Mouse (Mus musculus) Patski (cell line): Measurements from ENCODE around the gene Iqcf1. TPM values are rescaled to one million over a fixed set of nuclear protein-coding genes. Genes with fewer than 3 reads are reported as not detected.

ENCODE experiments used
- ATAC-seq: fragments of 100-300 bp; one replicate; pipeline ENCODE4 v1.8.0; 2021
- CTCF ChIA-PET: fragments of 350-600 bp; sonication (Branson Sonifier 250); formaldehyde crosslinking; loops from one replicate; lab custom pipeline; 2022; ENCODE audit warnings: inconsistent platforms; lab: Charles Lee
- POLR2A ChIA-PET: fragments of 350-600 bp; sonication (Branson Sonifier 250); formaldehyde crosslinking; loops from one replicate; lab custom pipeline; 2022; ENCODE audit warnings: antibody characterized with exemption, inconsistent platforms; lab: Charles Lee
- DNase-seq: peaks from one replicate; pipeline ENCODE4 v3.0.0-alpha.2; 2011; ENCODE audit warnings: low read depth, low spot score
- H3K27me3 ChIP-seq: fragments of 371-371 bp; one replicate; pipeline ENCODE4 v1.5.1; 2021
- CTCF ChIP-seq: fragments of 100-300 bp; IDR thresholded peaks from one replicate; pipeline ENCODE4 v1.5.1; 2021
- in situ Hi-C: fragments of 300-500 bp; cut with MboI; formaldehyde crosslinking; loops from 3 replicates; pipeline ENCODE4 v1.11.1; 2018; ENCODE audit warnings: low pct_unique_long_range_greater_than_20kb, mixed read lengths
- polyA plus RNA-seq: library from polyadenylated mRNA; unstranded; gene quantifications from one replicate; pipeline ENCODE4 v1.2.3, GENCODE M21; 2021

Iqcf1 gene
- polyA plus RNA-seq, 1 experiment from 2014 or later, result not detected

DNA sequence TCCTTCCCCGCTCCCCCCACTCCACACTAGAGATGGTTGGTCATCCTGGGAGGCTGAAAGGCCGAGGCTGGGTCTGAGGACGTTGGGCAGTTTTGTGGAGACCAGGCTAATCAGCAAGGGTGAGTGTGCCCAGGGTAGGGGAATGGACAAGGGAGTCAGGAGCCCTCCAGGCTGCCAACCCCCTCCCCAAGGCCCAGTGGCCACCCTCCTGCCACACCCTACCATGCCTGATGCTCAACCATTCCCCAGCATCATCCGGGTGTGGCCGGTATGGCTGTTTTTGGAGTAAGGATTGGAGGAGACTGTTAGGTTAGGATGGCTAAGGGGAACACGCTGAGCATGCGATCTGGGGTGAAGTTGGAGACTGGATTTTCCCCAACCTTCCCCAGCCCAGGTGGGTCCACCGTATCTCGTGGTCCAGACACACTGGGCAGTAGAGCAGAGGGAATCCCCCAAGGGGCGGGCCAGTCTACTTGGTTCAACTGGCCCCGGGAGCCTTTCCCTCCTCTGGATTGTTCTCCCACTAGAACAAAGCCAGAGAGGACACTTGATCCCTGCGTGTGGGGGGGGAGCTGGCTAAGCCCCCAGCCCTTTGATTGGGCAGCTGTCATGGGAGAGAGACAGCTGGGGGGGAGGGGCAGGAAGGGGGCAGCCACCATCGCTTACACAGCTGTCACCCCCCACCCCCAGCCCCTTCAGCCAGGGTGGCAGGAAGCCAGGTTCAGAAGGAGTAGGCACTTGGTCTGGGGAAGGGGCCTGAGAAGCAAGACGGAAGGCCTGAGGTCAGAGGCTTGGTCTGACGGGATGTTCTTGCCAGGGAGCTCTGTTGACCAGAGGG lies 43.2 kb upstream of the Iqcf1 start:
- POLR2A ChIA-PET, result no interaction called here
- no peak for ATAC-seq

DNA sequence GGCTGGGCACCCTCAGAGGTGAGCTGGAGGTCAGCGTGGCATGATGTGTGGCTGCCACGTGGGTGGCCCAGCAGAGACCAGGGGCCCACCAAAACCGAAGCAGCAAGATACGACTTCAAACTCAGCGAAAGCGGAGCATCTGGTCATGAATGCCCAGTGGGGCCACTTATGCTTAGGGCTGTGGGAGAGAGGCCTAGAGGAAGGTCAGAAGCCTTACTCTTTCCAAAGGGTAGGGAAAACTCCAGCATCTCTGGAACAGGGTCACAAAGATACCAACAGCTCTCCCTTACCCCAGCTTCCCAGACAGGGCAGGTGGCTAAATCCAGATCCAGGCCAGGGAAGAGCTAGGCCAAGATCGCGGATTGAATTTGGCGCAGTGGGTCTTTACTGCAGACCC lies 42.6 kb upstream of the Iqcf1 start:
- CTCF ChIA-PET, result interaction anchor here (1.6 kb wide), 1 partner anchor 19 kb away, joined by 4 read pairs; the partner anchor contains the start of genes Parp3 and Rrp9
- no peaks in the 10 kb centered on the region for H3K27me3 ChIP-seq
- ATAC-seq (no peak), DNase-seq (no peak)
- POLR2A ChIA-PET, result no interaction called here
- in situ Hi-C loops, result no loop called here
- TF ChIP-seq CTCF, result no peak

More for the DNA sequence above, 43.2 kb upstream of the Iqcf1 start:
- no peak for TF ChIP-seq CTCF
- in situ Hi-C loops, result no loop called here
- CTCF ChIA-PET, result no interaction called here
- no peak for DNase-seq
- H3K27me3 ChIP-seq, result no peaks in the 10 kb centered on the region

DNA sequence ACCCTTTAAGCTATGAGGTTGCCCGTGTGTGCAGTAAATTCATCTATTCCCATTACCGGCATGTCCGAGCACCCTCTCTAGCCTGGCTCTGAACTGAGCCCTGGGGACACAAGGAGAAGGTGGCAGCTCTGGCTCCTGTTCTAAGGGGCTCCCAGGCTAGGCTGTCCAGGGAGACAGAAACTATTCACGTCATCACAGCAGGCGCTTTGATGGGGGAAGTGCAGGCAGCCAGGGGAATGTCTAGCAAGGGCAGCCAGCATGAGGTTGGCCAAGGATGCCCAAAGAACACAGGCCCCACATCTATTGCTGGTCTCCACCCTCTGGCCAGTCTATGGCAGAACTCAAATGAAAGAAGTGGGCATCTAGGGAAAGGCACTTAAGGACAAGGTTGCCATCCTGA lies 41.8 kb upstream of the Iqcf1 start:
- TF ChIP-seq CTCF, result no peak
- in situ Hi-C loops, result no loop called here
- POLR2A ChIA-PET, result interaction anchor here (0.5 kb wide), 1 partner anchor 61 kb away, joined by 8 read pairs; no protein-coding TSS in a partner anchor
- ATAC-seq (no peak), DNase-seq (no peak)
- no peaks in the 10 kb centered on the region for H3K27me3 ChIP-seq
- CTCF ChIA-PET, result interaction anchor here (0.8 to 1.6 kb wide), 2 partner anchors 13 to 19 kb away, joined by 3 to 4 read pairs; partner anchors contain the start of genes Parp3 and Rrp9

DNA sequence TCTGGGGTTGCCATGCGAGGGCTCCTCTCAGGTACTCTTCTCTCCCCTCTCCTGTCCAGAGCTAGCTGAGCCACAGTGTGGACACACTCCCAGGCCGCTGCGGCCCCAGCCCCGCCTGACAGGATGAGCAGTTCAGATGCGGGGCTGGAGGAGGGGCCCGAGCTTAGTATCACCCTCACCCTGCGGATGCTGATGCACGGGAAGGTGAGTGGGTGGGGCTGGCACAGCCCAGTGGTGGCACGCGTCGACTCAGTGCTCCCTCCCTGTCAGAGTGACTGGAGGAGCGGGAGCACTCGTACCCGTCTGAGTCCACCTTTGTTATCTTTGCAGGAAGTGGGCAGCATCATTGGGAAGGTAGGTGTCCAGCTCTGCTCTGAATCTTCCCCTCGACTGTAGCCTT lies 39.8 kb upstream of the Iqcf1 start:
- DNase-seq (no peak), ATAC-seq (no peak)
- no peaks in the 10 kb centered on the region for H3K27me3 ChIP-seq
- in situ Hi-C loops, result no loop called here
- ChIA-PET CTCF (interaction anchor here (1.7 kb wide), 1 partner anchor 17 kb away, joined by 4 read pairs; the partner anchor contains the start of gene Parp3), POLR2A (interaction anchor here (0.9 kb wide), 1 partner anchor 30 kb away, joined by 3 read pairs; no protein-coding TSS in a partner anchor)
- no peak for TF ChIP-seq CTCF

DNA sequence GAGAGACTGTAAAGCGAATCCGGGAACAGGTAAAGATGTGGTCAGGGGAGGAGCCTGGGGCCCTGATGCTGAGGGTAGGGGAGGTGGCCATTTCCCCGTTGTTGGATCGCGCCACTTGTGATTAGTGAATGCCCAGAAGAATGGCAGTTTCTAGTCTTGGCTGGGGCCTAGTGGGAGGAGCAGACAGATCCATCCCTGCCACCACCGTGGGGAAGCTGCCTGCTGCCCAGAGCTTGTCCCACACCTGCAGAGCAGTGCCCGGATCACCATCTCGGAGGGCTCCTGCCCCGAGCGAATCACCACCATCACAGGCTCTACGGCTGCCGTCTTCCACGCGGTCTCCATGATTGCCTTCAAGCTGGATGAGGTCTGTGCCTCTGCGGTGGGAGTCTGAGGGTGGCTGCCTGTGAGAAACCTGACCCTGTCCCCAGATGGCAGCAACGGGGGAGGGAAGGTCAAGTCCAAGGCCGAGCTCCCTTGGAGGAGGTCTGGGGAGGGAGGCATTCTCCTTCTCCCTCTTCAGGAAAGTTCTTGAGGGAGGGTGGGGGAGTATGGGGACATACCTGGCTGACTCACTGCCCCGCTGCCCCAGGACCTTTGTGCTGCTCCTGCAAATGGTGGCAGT lies 39.3 kb upstream of the Iqcf1 start:
- no peak for TF ChIP-seq CTCF
- H3K27me3 ChIP-seq, result no peaks in the 10 kb centered on the region
- POLR2A ChIA-PET, result interaction anchor here (0.9 to 1.0 kb wide), 2 partner anchors 14 to 30 kb away, joined by 3 read pairs; no protein-coding TSS in a partner anchor
- DNase-seq (no peak), ATAC-seq (no peak)
- in situ Hi-C loops, result no loop called here
- CTCF ChIA-PET, result interaction anchor here (1.7 kb wide), 1 partner anchor 16 kb away, joined by 4 read pairs; the partner anchor contains the start of gene Parp3

DNA sequence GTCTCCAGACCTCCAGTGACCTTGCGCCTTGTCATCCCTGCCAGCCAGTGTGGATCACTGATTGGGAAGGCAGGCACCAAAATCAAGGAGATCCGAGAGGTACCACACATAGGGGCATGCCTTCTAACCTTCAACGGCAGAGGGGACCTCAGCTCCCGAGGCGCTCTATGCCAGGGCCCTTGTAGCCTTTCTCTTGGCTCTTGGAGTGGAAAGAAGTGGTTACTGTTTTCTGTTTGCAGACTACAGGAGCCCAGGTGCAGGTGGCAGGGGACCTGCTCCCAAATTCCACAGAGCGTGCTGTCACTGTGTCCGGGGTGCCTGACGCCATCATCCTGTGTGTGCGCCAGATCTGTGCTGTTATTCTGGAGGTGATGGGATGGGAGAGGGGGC lies 38.7 kb upstream of the Iqcf1 start:
- CTCF ChIA-PET, result interaction anchor here (1.7 kb wide), 1 partner anchor 16 kb away, joined by 4 read pairs; the partner anchor contains the start of gene Parp3
- no peak for DNase-seq
- no peak for ATAC-seq
- POLR2A ChIA-PET, result interaction anchor here (1.0 kb wide), 1 partner anchor 13 kb away, joined by 3 read pairs; no protein-coding TSS in a partner anchor
- no peak for TF ChIP-seq CTCF
- in situ Hi-C loops, result no loop called here
- H3K27me3 ChIP-seq, result no peaks in the 10 kb centered on the region

DNA sequence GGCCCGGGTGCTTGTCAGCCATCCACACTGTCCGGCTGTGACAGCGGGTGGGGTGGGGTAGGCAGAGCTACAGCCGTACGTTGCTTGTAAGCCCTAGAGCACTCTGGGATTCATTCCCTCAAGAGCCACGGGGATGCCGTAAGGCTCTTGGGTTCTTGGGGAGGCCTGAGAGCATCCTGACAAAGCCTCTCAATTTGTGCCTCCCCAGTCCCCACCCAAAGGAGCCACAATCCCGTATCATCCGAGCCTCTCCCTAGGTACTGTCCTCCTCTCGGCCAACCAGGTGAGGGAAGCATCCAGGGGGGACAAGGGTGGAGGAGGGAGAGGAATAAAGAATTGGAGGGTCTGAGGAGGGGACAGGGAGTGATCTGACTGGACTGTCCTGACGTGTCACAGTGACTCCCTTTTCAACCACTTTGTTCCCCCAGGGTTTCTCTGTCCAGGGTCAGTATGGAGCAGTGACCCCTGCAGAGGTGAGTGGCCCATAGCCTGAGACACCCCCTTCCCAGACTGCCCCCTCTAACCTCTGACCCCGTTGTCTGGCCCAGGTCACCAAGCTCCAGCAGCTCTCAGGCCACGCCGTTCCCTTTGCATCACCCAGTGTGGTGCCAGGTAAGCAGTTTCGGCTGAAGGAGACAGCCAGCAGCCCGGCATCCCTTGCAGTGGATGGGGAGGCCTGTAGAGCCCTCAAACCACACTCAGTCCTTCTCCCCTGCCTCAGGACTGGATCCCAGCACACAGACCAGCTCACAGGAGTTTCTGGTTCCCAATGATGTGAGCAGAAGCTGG lies 37.9 kb upstream of the Iqcf1 start:
- in situ Hi-C loops, result no loop called here
- H3K27me3 ChIP-seq, result no peaks in the 10 kb centered on the region
- ATAC-seq (no peak), DNase-seq (no peak)
- no peak for TF ChIP-seq CTCF
- CTCF ChIA-PET, result interaction anchor here (1.0 kb wide), 1 partner anchor 15 kb away, joined by 3 read pairs; the partner anchor contains the start of gene Parp3
- POLR2A ChIA-PET, result no interaction called here

DNA sequence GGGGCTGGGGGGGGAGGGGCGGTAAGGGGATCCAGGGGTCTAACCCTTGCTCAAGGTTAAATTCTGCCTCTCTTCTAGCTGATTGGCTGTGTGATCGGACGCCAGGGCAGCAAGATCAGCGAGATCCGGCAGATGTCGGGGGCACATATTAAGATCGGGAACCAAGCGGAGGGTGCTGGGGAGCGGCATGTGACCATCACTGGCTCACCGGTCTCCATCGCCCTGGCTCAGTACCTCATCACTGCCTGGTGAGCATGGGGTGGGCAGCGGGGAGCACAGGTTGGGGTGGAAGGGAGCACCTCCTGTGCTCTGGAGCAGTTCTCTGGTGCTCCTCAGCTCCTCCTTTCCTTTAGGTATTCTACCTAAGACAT lies 37.4 kb upstream of the Iqcf1 start:
- TF ChIP-seq CTCF, result no peak

DNA sequence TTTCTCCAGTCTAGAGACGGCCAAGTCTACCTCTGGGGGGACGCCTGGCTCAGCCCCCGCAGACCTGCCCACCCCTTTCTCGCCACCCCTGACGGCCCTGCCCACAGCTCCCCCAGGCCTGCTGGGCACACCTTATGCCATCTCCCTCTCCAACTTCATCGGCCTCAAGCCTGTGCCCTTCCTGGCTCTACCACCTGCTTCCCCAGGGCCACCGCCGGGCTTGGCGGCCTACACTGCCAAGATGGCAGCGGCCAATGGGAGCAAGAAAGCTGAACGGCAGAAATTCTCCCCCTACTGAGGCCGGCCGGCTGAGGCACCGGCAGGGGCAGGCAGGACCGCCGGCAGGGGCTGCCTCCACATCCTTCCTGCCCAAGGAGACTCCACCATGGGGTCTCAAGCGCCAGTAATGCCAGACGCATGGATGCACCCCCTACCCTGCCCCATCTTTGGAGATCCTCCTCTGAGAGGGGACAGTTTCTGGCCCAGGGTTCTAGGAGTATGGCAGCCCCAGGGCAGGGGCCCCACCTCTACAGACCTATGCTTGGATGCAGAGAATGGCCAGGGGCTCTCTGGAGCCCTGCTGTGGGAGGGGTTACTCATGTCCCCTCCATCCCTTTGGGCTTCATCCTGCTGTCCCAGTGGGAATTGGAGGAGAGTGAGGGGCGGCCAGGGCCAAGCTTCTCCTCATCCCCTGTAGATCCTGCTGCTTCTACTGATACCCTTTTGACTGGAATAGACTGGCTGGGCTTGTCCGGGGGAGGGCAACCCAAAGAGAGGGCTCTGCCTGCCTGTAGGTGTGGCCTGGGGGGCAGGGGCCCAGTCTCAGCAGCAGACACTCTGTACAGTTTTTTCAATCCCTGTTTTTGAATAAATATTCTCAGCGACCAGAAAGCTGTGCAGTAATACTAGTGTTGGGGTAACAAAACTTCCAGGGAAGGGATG lies 36.4 kb upstream of the Iqcf1 start:
- TF ChIP-seq CTCF, result no peak
- no peaks in the 10 kb centered on the region for H3K27me3 ChIP-seq
- ATAC-seq, result no peak
- CTCF ChIA-PET, result interaction anchor here (1.0 kb wide), 1 partner anchor 13 kb away, joined by 3 read pairs; the partner anchor contains the start of gene Parp3
- in situ Hi-C loops, result no loop called here
- POLR2A ChIA-PET, result interaction anchor here (0.6 kb wide), 1 partner anchor 9 kb away, joined by 3 read pairs; no protein-coding TSS in a partner anchor
- no peak for DNase-seq

More for the DNA sequence above, 37.4 kb upstream of the Iqcf1 start:
- ChIA-PET CTCF (interaction anchor here (1.0 kb wide), 1 partner anchor 14 kb away, joined by 3 read pairs; the partner anchor contains the start of gene Parp3), POLR2A (no interaction called here)
- no peaks in the 10 kb centered on the region for H3K27me3 ChIP-seq
- no peak for ATAC-seq
- in situ Hi-C loops, result no loop called here
- DNase-seq, result no peak
